Mouse (Mus musculus) hindbrain, embryonic 11.5 days (tissue): ENCODE data around the gene Mybpc2. TPM values are rescaled to one million over a fixed set of nuclear protein-coding genes. Genes with fewer than 3 reads are reported as not detected.

ENCODE experiments used
- ATAC-seq: fragments of 200-750 bp; cut with Nextera tagmentation; 2 replicates; pipeline ENCODE4 v1.8.0; 2017; ENCODE audit warnings: mild to moderate bottlenecking, moderate TSS enrichment, moderate library complexity; ENCODE audit not compliant: low FRiP score
- DNase-seq: peaks from one replicate; pipeline ENCODE4 v3.0.0-alpha.2; 2015; ENCODE audit warnings: low spot score
- H3K27ac ChIP-seq: fragments of 300-500 bp; sonication (generic); 2 replicates; pipeline ENCODE4 v1.5.1; 2014; ENCODE audit warnings: mild to moderate bottlenecking, low read depth, low read length
- H3K27me3 ChIP-seq: fragments of 300-500 bp; sonication (generic); 2 replicates; pipeline ENCODE4 v1.6.1; 2014; ENCODE audit warnings: mild to moderate bottlenecking, low read length, moderate library complexity, mixed read lengths; ENCODE audit not compliant: control insufficient read depth, insufficient read depth
- H3K36me3 ChIP-seq: fragments of 300-500 bp; sonication (generic); 2 replicates; pipeline ENCODE4 v1.6.1; 2014; ENCODE audit warnings: mild to moderate bottlenecking, low read length, moderate library complexity, mixed read lengths; ENCODE audit not compliant: control insufficient read depth, insufficient read depth
- H3K4me1 ChIP-seq: fragments of 300-500 bp; sonication (generic); replicated peaks from 2 replicates; pipeline ENCODE4 v1.6.1; 2014; ENCODE audit warnings: low read length, mixed read lengths; ENCODE audit not compliant: control insufficient read depth, insufficient read depth
- H3K4me2 ChIP-seq: fragments of 300-500 bp; sonication (generic); replicated peaks from 2 replicates; pipeline ENCODE4 v1.6.1; 2014; ENCODE audit warnings: mild to moderate bottlenecking, low read depth, low read length
- H3K4me3 ChIP-seq: fragments of 300-500 bp; sonication (generic); 2 replicates; pipeline ENCODE4 v1.5.1; 2014; ENCODE audit warnings: low read depth, low read length
- H3K9ac ChIP-seq: fragments of 300-500 bp; sonication (generic); 2 replicates; pipeline ENCODE4 v1.6.1; 2014; ENCODE audit warnings: low read depth, low read length
- H3K9me3 ChIP-seq: fragments of 300-500 bp; sonication (generic); 2 replicates; pipeline ENCODE4 v1.6.1; 2016; ENCODE audit warnings: low read length; ENCODE audit not compliant: control insufficient read depth
- WGBS: fragments of 180-500 bp; shearing (Covaris S2); extraction: QIAGEN DNeasy Blood & Tissue Kit; methylation state at CpG from one replicate; pipeline ENCODE4 v1.1.7; 2014; 5-methylcytosine and 5-hydroxymethylcytosine counted together
- polyA plus RNA-seq: library from polyadenylated mRNA; unstranded; fragments of >200 nt; fragmentation: Nextera tagmentation; extraction: Ambion mirVana; gene quantifications from 2 replicates; pipeline ENCODE4 v1.2.1, GENCODE M21; 2014

The Mybpc2 gene
- polyA plus RNA-seq, 1 experiment from 2014 or later = 0.19 TPM

GRCm38 (mm10) chr7:44474419-44474818 is 50.0 kb downstream of the Mybpc2 start:
- H3K4me1 ChIP-seq = peaks cover 8% of the 10 kb centered on the region
- no peaks in the 10 kb centered on the region for H3K9me3 ChIP-seq
- H3K36me3 ChIP-seq = no peaks in the 10 kb centered on the region
- DNase-seq = peak; percentile 68
- no peaks in the 10 kb centered on the region; the same call in 1 of the 2 replicates for H3K27me3 ChIP-seq
- H3K4me3 ChIP-seq = no peak overlapping the region
- WGBS = 13% methylated on average over 4 of the region's 4 CpGs
- peak overlapping the region; percentile 41; the same call in 1 of the 2 replicates for H3K9ac ChIP-seq
- peak overlapping the region; percentile 58 for H3K27ac ChIP-seq
- no peak overlapping the region for H3K4me2 ChIP-seq
- ATAC-seq = peak; percentile 82

DNA sequence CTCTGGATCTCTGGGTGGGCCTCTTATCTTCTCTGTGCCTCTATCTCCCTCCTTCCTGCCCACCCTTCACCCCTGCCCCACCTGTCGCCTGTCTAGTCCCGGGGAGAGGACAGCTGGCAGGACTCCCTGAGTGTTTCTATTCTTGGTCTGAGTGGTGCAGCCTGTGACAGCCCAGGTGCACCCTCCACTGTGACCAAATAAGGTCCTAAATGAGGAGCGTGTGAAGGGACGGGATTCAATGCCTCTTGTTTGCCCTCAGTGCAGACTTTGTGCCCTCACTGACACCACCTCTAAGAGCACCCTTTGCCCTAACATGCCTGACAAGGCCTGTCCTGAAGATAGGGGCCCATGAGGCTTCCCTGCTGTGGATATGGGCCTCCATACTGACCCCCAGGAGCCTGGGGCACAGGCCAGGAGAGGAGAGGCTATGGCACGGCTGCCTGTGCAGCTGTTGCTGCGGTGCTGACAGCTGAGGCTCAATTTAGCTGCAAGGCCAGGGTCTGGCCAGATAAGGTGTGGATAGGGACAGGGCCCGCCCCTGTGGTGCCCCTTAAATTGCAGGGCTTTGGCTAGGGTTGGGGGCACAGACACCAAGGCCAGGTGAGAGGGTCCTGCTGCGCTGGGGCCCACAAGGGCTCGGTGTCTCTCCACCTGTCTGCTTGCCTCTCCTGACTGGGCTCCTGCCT is 51.4 kb downstream of the Mybpc2 start:
- Histone ChIP-seq H3K4me1 (peaks cover 14% of the 10 kb centered on the region), H3K36me3 (no peaks in the 10 kb centered on the region), H3K27ac (no peak overlapping the region), H3K9me3 (no peaks in the 10 kb centered on the region), H3K9ac (0 out of 2 replicates have a peak overlapping the region, but pooled peaks have one; percentile 23), H3K4me3 (no peak overlapping the region; the same call in 1 of the 2 replicates), H3K4me2 (no peak overlapping the region), H3K27me3 (no peaks in the 10 kb centered on the region; the same call in 1 of the 2 replicates)
- no peak for DNase-seq
- WGBS = 65% methylated on average over 9 of the region's 9 CpGs
- 0 out of 2 replicates have a peak, but pooled peaks have one; percentile 0 for ATAC-seq

- ATAC-seq = no peak
- H3K27ac ChIP-seq = no peak overlapping the region
- 63% methylated on average over 1 of the region's 1 CpGs for WGBS
- no peak overlapping the region for H3K9ac ChIP-seq
- no peaks in the 10 kb centered on the region for H3K27me3 ChIP-seq
- DNase-seq = no peak
- peaks cover 14% of the 10 kb centered on the region for H3K4me1 ChIP-seq
- no peak overlapping the region for H3K4me2 ChIP-seq
- H3K4me3 ChIP-seq = no peak overlapping the region
- no peaks in the 10 kb centered on the region for H3K36me3 ChIP-seq
- no peaks in the 10 kb centered on the region for H3K9me3 ChIP-seq
These were observed 51.9 kb downstream of the Mybpc2 start for GRCm38 (mm10) chr7:44472558-44472885.

GRCm38 (mm10) chr7:44471880-44472557 is 52.4 kb downstream of the Mybpc2 start:
- DNase-seq = no peak
- H3K27me3 ChIP-seq = no peaks in the 10 kb centered on the region

GRCm38 (mm10) chr7:44470696-44471612 is 53.5 kb downstream of the Mybpc2 start:
- no peak for DNase-seq
- Histone ChIP-seq H3K4me1 (peaks cover 14% of the 10 kb centered on the region), H3K9ac (no peak overlapping the region), H3K27me3 (no peaks in the 10 kb centered on the region), H3K36me3 (no peaks in the 10 kb centered on the region), H3K27ac (no peak overlapping the region), H3K4me2 (no peak overlapping the region), H3K9me3 (no peaks in the 10 kb centered on the region), H3K4me3 (no peak overlapping the region)
- WGBS = 84% methylated on average over 16 of the region's 16 CpGs
- no peak for ATAC-seq

More at GRCm38 (mm10) chr7:44471880-44472557, 52.4 kb downstream of the Mybpc2 start:
- H3K4me3 ChIP-seq = no peak overlapping the region
- no peaks in the 10 kb centered on the region for H3K36me3 ChIP-seq
- no peak overlapping the region for H3K4me2 ChIP-seq
- H3K9ac ChIP-seq = no peak overlapping the region
- no peak overlapping the region for H3K27ac ChIP-seq
- H3K9me3 ChIP-seq = no peaks in the 10 kb centered on the region
- no peak for ATAC-seq
- 55% methylated on average over 6 of the region's 6 CpGs for WGBS
- H3K4me1 ChIP-seq = peaks cover 14% of the 10 kb centered on the region

DNA sequence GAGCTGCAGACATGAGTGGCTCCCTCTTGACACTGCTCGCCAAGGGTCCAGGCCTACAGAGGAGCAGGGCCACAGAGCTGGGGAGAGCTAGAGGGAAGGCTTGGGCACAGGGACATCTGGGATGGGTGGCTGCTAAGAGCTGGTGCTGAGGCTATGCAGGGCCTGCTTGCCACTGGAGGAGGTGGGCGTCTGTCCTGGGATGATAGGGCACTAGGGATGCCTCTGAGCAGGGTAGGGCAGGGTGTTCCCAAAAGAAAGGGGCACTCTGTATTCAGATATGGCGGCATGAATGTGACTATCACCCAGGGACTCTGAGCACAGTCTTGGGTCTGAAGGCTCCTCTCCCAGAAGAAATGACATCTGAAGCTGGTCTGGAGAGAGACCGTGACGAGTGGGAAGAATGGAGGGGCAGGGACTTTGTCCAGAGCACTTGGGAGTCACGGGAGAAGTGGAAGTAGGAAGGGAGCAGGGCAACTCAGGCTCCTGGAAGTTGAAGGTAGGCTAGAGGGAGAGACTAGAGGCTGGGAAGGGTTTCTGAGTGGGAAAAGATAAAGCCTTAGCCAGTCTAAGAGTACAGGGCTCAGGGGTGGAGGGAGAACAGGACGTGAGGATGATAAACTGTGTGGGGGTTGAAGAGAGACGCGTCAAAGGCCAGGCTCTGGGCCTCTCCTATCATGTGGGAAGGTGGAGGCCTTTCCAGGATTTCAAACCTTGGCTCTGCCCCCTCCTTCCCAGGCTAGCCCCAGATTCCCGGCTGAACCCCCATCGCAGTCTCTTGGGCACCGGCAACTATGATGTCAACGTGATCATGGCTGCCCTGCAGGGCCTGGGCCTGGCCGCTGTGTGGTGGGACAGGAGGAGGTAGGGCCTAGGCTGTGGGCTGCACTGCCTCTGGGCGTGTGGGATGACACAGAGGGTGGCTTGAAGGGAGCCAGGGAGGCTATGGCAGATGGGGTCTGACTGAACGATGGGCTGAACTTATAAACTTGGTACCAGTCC is 54.5 kb downstream of the Mybpc2 start:
- peaks cover 14% of the 10 kb centered on the region for H3K4me1 ChIP-seq
- no peaks in the 10 kb centered on the region for H3K27me3 ChIP-seq
- H3K4me2 ChIP-seq = no peak overlapping the region
- no peak overlapping the region for H3K9ac ChIP-seq
- 89% methylated on average over 16 of the region's 16 CpGs for WGBS
- no peaks in the 10 kb centered on the region for H3K36me3 ChIP-seq
- H3K27ac ChIP-seq = 0 out of 2 replicates have a peak overlapping the region, but pooled peaks have one; percentile 21
- ATAC-seq = no peak
- no peaks in the 10 kb centered on the region for H3K9me3 ChIP-seq
- no peak overlapping the region for H3K4me3 ChIP-seq
- DNase-seq = no peak

- peak overlapping the region; percentile 60 for H3K9ac ChIP-seq
- no peak for DNase-seq
- peak overlapping the region; percentile 62 for H3K4me2 ChIP-seq
- peak overlapping the region; percentile 85 for H3K27ac ChIP-seq
- peak overlapping the region; percentile 50 for H3K4me3 ChIP-seq
- no peaks in the 10 kb centered on the region for H3K27me3 ChIP-seq
- H3K4me1 ChIP-seq = peaks cover 17% of the 10 kb centered on the region
- no peaks in the 10 kb centered on the region for H3K9me3 ChIP-seq
- no peaks in the 10 kb centered on the region for H3K36me3 ChIP-seq
- ATAC-seq = no peak
- 57% methylated on average over 15 of the region's 15 CpGs for WGBS
These were observed 55.7 kb downstream of the Mybpc2 start for GRCm38 (mm10) chr7:44468644-44469285.
